Mouse (Mus musculus) lung, postnatal 4 days (tissue): ENCODE measurements around the gene Trim42.

ENCODE experiments used
- DNase-seq, 2 experiments: peaks; one replicate each; pipeline ENCODE4 v3.0.0; 2021

Trim42 gene

GRCm38 (mm10) chr9:97369591-97369990 is at the start of gene Trim42:
TSS of gene Trim42 (minus strand) at chr9:97369958.
- no peak for DNase-seq

DNA sequence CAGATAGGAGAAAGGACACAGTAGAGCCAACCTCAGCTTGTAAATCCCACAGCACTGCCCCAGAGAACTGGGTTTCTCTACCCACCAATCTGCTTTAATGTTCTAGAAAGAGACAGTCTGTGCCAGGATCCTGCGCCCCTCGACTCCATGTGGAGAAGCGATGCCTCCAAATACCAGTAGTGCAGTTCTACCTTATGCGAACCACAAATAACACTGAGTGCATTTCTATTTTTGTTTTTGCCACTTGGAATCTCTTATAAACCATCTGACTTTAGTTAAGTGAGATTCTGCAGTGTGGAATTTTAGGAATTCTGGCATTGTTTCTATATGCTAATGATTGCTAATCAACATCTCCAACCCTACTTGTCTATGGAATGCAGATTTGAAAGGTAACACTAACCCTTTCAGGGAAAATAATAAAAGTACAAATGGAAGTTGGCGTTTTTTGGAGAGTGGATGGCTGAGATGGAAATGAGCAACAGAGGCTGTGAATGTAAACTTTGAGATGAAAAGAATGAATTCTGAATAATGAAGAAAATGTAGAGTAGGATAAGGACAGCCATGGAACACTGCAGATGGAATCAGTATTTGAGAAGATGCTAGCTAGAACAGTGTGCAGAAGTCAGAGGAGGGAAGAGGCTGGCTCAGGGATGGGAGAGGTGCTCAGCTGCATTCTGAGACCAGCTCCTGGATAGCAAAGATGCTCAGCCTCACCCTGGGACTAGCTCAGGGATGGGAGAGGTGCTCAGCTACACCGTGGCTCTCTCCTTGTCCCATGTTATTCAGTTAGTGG is 45.3 kb upstream of the Trim42 start:
- no peak for DNase-seq

GRCm38 (mm10) chr9:97408142-97408541 is 38.4 kb upstream of the Trim42 start:
- DNase-seq: no peak

DNA sequence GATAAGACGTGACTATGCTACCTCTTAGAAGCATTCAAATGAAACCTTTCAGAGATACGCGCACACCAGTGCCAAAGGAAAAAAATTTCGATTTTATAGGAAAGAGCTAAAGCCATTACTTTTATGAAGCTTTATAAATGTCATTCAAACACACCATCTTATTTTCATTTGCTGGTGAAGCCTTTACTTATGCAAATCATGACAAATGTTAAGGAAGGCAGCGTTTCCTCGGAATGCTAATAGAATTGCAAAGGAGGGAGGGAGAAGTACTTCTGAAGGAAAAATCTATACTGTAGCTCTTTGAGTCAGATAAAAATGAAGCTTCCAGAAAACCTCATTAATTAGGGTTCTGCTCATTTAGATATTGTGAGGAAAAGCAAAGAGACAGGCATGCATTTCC is 13.3 kb downstream of the Trim42 start:
- no peak for DNase-seq

GRCm38 (mm10) chr9:97344767-97345297 is 24.9 kb downstream of the Trim42 start:
- peak; percentile 65 to 71 for DNase-seq

DNA sequence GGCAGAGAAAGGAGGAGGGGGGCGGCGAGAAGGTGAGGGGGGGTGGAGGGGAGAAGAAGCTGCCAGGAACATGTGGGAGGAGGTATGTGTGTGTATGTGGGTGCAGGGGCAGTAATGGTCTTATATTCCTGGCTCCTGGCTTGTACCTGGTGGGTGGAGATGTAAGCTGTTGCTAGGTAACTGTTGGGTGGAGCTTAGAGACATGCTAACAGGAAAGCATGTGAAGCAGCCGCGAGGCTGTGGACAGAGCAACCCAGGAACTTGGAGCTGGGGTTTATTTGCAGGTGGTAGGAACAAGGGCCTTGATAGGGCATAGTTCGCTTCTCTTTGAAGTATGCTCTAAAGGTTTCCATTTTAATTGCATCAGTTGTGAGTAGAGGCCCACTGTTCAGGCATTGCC is 28.0 kb downstream of the Trim42 start:
- DNase-seq: no peak

DNA sequence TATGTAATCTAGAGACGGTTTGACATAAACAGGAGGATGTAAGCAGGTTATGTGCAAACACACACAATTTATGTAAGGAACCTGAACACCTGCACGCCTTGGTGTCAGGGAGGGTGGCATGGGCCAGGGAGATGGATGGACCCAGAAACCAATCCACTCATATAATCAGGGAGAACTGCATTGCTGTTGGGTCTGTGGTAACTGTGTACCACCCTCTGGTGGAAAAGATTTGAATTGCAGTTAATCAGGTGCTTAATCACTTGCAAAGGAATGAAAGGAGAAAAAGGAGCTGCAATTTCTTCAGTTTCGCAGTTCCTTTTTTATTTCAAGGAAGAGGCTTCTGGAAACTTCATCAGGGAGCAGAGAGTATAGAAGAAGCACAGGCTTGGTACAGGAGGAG is 46.9 kb downstream of the Trim42 start:
- DNase-seq: no peak

DNA sequence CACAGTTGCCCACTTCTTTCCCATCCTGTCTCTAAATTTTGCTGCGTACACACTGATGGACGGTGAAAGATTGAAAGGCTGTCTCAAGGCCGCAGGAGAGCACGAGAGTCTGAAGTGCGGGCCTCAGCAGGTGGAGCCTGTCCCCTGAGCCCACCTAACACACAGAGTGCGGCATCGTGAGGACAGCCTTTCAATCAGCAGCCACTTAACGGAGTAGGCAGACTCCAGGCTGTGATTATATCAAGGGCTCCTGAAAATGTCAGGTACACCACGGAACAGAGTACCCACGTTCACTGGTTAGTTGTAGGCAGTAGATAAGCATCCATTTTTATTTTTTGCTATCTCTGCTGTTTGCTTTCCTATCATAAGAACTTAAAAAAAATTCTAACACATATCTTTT is 47.6 kb downstream of the Trim42 start:
- DNase-seq: no peak

- DNase-seq: peak in 1 of 2 experiments; percentile 22
Observed at GRCm38 (mm10) chr9:97315421-97316055, 54.2 kb downstream of the Trim42 start.

DNA sequence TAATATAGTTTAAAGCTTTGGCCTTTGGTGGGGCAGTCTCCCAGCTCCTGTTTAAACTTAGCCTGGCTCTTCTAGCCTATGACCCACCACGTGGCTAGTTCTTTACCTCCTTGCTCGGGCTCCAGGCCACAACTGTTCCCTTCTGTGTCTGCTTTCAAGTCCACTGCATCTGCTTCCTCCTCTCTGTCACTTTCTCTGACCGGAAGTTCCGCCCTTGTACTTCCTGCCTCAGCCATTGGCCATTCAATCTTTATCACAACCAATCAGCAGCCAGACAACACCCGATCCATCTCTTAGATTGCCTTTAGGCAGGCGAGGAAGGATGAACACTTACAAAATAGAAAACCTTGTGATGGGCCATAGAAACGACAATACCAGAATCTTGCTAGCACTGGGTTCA is 58.1 kb downstream of the Trim42 start:
- no peak for DNase-seq

DNA sequence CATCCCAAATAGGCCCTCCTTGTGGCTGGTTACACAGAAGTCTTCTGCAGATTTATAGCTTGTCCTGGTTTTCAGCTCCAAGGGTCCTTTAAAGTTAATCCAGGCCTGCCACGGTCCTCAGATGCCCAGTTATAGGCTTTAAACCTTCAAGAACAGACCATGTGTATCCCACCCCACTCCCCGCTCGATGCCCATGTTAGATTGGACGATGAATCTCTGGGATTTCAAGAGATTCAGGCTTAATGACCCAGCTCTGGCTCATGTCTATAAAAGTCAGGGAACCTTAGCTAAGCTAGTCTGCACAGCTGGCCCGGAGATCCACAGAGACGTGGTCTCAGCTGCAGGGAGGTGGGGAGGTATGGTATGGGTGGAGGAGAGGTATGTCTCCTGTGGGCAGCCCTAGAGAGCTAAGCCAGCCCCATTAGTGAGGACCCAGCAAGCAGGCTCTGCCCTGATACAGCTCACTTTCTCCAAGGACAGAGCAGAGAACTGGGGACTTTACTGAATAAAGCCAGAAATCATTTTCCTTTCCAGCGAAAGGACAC is 60.2 kb downstream of the Trim42 start:
- DNase-seq: no peak

DNA sequence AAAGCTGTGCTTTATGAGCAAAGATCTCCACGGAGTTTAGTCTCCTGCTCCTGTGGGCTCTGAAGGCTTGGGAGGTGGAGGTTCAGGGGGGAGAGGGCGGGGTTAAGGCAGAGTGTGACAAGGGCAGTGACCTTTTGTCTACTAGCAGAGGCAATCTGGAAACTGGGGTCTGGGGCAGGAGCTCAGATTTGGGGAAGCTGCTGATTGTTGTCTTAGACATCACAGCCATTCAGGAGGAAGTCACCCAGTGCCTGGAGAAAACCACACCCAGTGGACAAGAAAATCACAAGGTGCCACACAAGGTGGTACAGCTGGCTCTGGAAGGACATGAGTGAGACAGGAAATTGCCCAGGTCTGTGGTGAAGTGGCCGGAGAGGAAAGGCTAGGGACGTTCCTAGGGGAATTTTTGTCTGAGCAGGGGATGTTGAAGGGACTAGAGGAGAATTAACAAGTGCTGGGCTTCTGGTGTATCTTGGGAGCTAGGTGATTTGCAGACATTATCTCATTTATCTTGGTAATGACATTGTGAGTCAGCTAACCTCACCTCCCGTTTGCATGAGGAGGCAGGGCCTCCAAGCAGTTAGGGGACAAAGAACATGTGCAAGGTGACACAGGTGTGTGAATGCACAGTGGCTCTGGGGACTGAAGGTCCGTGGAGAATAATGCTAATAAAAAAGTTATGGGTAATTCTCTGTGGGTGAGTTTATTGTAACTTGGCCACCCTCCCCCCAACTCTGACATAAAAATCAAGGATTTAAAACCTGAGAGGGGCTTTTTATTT is 61.9 kb downstream of the Trim42 start:
- DNase-seq: peak in 1 of 2 experiments; percentile 17
